Mouse (Mus musculus) right cerebral cortex, adult 2 months (tissue): ENCODE results near the gene Stc2.

Experiments
- DNase-seq, 2 experiments: peaks; one replicate each; pipeline ENCODE4 v3.0.0; 2021 to 2022; ENCODE audit warnings: low spot score in 2 of 2

The Stc2 gene

DNA sequence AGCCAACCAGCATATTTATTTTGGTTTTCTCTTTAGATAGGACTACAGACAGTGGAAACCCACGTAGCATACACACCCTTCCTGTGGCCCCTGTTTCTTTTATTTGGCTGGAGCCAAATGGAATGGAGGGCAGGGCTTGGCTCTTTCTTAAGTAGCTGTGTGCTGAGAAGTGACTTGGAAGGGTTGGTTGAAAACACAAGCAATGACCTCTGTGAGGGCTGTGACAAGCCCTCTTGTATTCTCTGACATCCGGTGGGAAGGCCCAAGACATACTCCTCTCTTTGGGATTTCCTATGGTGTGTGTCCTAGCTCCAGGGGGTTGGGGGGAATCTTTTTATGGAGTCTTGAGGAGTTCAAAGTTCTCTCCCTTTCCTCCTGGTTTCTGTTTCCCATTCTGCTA, 3.5 kb downstream of the Stc2 start:
- no peak for DNase-seq

DNA sequence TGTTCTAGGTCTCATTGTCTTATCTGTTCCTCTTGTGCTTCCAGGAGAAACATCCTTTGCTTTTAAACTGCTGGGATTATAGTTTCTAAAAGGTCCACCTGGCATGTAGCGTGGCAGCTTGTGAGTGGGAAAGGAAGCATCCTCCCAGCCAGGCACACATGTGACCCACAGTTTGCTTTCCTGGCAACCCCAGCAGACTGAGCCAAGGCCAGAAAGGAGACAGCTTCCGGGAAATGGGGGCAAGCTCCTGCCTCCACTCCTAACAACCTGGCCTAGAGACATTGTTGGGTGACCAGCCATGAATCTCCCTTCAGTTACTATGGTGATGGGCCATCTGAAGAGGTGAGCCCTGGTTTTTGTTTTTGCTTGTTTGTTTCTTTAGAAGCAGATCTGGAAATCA, 3.9 kb downstream of the Stc2 start:
- DNase-seq: no peak

DNA sequence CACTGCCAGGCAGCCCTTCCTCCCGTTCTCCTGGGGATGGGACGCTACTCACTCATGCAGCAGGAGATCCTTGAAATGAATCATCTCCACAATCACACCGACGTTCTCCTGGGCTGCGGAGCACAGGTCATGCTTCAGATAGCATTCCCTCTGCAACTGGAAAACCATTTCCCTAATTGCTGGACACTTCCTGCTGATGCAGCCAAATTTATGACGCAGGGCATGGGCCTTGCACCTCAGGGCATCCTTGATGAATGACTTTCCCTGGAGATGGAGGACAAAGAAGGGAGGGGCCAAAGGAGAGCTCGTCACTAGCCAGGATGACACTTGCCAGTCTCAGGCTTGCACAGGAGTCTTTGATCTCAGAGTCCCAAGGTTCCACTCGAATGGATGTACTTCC, 4.6 kb downstream of the Stc2 start:
- no peak for DNase-seq

DNA sequence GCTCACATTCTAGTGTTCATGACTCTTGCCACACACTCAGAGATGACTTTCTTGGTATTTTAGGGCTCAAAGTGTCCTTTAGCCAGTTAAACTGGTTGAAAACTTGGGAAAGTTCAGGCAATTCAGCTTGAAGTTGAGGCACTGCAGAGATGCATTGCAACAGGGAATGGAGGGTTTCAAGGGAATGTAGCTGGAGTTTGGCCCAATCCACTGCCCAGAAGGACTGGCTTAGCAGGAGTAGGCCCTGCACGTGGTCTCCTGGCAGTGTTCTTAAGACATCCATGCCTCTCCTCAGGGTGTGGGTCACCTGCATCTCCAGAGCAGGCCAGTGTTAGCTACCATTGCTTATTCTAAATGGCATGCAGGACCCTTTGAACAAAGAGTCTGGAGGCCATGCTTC, 7.0 kb downstream of the Stc2 start:
- DNase-seq: no peak

DNA sequence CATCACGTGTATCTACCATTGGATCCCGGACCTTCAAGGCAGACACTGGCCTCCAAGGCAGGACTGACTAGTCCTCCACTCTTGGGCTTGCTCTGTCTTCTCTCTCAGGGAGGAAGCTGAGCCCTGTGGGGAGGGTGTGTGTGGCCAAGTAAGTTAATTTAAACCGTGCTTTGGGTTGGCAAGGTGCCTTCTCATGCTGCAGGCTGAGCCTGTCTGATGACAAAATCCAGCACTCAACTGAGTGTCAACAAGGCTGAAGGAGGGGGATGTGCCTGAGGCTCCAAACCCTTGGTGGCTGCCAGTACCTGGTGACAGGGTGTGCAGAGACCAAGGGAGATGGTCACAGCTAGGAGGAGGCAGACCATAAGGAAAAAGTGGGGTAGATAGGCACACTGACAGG, 7.5 kb downstream of the Stc2 start:
- no peak for DNase-seq

DNA sequence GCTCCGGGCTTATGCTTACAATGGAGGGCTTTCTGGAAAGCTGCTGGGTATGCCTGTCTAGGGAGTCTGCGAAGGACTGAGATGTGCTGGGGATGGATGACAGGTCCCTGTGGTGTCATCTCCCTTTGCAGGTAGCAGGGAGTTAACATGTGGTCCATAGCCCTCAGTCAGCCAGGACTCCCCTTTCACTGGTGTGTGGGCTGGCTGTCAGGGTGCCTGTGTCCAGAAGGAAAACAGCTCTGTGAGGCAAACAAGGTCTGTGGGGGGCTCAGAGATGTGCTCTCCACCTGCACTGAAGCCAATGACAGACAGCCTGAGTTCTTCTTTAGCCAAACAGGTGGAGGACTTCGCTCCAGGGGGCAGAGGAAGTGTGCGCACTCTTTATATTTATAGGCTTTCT, 8.8 kb downstream of the Stc2 start:
- no peak for DNase-seq

DNA sequence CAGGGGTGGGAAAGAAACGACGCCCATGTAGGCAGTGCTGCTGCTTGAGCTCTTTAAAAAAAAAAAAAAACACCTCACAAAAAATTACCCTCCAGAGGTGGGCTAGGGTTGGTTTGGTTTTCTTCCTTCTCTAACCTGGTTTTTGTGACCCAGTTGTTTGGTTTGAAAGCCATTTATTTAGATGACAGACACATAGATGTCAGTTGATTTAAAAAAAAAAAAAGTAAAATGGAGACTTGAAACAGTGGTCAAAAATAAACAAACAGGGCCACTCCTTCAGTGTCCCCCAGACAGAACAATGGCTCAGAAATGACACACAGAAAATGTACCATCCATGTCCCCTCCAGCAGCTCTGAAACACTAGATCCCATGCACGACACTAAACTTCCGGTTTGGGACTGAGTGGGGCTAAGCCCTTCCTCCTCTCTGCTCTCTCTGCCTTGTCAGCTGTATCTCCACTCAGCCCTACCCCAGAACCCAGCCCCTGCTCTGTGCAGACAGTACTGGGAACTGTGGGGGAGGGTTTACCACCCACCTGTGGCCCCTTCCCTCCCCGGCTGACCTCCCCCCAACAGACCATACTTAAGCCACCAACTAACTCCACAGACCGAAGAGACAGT, 10.5 kb downstream of the Stc2 start:
- DNase-seq: no peak

DNA sequence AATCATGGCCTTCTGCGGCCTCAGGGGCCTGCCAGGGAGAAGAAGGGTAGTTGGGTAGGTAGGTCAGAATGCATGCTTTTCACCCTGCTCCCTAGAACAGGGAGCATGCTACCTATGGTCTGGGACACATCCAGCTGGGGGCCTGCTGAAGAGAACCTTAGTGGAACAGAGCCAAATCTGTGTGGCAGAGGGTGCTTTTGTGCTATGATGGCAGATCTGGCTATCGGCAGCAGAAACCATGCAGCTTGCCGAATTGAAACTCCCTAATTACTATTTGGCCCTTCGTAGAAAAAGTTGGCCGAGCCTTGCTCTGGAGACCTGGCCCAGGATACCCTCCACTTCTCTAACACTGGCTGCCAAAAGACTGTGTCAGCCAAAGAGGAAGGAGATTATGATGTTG, 11.4 kb downstream of the Stc2 start:
- no peak for DNase-seq

DNA sequence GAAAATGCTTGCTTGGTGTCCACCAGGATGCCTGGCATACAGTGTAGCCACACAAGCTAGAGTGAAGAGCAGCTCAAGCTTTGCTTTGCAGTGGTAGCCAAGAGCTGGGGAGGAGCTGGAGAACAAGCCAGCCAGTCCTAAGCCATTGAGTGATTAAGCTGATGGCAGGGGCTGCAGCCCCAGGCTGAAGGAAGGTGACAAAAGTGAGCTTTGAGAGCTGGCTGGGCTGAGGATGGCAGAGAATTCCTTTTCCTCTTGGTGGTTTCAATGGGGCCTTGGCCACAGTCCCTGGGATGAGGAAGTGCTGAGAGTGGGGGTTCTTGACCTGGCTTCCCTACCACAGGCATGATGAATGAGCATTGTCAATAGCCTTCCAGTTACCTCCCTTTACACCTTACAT, 13.0 kb downstream of the Stc2 start:
- DNase-seq: no peak

DNA sequence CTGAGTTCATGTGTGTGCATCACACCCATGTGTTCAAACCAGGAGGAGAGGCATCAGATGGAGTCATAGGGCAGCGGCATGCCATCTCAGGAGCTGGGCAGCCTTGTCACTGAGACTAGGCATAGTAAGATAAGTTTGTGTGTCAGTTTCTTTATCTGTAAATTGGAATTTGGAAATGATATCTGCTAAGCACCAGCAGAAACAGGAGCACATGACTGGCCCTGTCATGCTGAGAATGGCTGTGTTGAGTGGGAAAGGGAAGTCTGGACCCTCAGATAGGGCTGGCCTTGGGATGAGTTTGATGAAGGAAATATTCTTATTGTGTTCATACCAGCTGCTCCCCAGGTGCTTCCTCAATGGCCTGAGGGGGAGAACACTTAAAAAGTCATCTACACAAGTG, 14.1 kb downstream of the Stc2 start:
- DNase-seq: no peak

DNA sequence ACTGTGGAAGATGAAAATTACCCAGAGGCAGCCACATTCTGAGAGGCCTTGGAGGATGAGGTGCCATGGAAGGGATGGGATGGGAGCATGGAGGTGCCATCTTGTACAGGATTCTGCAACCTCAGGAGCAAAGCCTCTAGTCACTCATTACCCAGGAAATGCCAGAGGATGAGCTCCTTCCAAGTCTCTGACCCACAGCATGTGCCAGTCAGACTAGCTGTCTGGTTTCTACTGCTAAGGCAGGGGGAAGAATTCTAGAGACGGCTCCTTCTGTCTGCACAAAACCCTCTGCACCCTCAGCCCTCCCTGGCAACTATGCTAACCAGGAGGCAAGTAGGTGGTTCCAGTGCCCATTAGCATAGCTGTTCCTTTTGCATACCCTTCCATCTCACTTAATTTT, 15.4 kb downstream of the Stc2 start:
- DNase-seq: no peak
